Mouse (Mus musculus): ENCODE measurements at regions not wholly inside any gene's neighbourhood (a gene's known extent, or its start where the extent isn't known, plus 50 kb on each side); places are given as distances from the start of the nearest gene placed in this dataset.
A peak's percentile ranks its signal among the peaks of the same experiment; 100 is the strongest.

DNA sequence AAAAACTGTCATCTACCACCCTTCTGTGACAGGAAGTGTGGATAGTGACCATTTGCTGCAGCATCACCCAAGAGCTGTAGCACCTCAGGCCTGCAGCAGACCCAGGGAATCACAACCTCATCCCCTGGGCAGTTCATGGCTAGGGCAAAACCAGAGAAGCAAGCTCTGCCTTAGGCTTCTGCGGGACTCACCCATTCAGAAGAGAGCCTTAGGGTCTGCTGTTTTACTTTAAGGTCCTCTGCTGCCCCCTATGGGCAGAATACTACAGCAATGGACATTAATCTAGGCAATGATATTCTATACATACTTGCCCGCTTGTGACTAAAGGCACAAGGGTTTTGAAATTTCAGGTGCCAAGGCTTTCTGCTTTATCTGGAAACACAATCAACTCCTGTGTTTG is 54.4 kb upstream of the Sh3gl3 start:
- peak; percentile 91 for TF ChIP-seq CTCF (IDR thresholded peaks at IDR 0.05; ENCODE audit: low read depth)
- no peak for TF ChIP-seq EP300 (optimal IDR thresholded peaks at IDR 0.05)

All from stomach, postnatal 0 days (tissue).